Mouse (Mus musculus) cerebellum, adult 11-12 months (tissue): ENCODE measurements around the gene Psip1.
A peak's percentile ranks its signal among the peaks of the same experiment; 100 is the strongest.

Source experiments
- DNase-seq: peaks from one replicate; pipeline ENCODE4 v3.0.0; 2022

The Psip1 gene

GRCm38 (mm10) chr4:83417160-83417819 lies 69.0 kb downstream of the Psip1 start, which contains the start of gene Snapc3:
Gene Snapc3 (plus strand): TSS chr4:83417724.
- DNase-seq, result peak; percentile 95

DNA sequence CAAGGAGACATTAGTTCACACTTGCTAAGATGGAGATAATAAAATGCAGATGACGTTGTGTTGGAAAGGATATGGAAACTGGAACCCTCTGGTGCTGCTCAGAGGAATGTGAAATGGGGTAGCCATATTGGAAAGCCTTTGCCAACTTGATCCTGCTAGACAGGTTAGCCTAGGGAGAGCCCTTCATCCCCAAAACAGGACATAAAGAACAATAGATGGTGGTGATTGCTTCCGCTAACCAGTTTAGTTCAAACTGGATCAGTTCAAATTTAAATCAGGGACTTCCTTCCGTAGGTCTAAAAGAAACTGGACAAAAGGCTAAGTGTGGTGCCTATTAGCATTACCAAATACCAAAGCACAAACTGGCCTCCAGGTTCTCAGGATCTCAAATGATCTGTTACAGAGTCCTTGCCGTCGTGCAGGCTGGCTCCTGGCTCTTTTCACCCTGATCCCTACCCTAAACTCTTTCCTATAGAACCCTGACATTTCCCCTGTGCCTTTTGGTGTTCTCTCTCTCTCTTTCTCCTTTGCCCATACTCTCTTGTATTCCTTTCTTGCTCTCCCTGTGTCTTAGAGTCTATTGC lies 71.9 kb downstream of the Psip1 start:
- DNase-seq, result no peak

- DNase-seq, result no peak
Measured at GRCm38 (mm10) chr4:83412060-83412459, 74.2 kb downstream of the Psip1 start.

DNA sequence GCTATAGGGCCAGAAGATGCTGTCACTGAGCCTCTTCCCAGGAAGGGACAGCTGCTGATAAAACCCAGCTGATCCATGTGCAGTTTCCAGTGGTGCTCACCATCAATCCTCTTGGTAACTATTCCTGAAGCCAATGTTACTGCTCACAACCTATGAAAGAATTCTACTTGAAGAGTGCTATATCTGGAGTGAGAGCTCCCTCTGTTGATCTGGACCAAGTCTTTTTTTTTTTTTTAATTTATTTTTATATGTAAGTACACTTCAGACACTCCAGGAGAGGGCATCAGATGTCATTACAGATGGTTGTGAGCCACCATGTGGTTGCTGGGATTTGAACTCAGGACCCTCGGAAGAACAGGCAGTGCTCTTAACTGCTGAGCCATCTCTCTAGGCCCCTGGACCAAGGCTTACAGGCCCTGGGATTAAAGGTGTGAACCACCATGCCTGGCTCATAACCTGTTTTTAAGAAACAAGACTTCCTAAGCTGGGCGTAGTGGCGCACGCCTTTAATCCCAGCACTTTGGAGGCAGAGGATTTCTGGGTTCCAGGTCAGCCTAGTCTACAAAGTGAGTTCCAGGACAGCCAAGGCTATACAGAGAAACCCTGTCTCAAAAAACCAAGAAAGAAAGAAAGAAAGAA lies 76.3 kb downstream of the Psip1 start:
- DNase-seq, result no peak

DNA sequence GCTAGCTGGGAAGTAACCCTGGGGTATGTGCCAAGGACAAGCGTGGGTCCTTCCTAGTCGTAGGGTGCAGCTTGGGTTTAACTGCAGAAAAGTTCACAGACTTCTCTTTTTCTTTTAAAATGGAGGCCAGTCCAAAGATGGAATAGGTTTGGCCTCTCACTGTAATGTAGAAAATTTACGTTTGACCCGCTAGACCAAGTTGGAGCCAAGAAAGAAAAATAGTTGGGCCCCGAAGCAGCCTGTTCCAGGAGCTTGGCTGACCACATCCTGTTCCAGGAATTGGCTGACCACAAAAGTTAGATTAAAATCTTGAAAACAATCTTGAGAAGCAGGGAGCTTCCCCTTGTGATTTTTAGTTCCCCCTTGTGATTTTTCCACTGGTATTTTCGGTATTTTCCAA lies 78.6 kb downstream of the Psip1 start:
- DNase-seq, result no peak
